Mouse (Mus musculus) CH12.LX (cell line): Measurements from ENCODE around the gene Cox6b2. TPM values are rescaled to one million over a fixed set of nuclear protein-coding genes. Genes with fewer than 3 reads are reported as not detected.

ENCODE experiments used
- DNase-seq: peaks from one replicate; pipeline ENCODE4 v3.0.0-alpha.2; 2013; ENCODE audit errors: extremely low read depth
- H3K27ac ChIP-seq: 2 replicates; pipeline ENCODE4 v1.5.1; 2012; ENCODE audit warnings: low read depth, mild to moderate bottlenecking, control low read depth, moderate library complexity; ENCODE audit not compliant: insufficient read depth
- H3K27me3 ChIP-seq: replicated peaks from 2 replicates; pipeline ENCODE3; 2012; ENCODE audit warnings: inconsistent platforms
- H3K36me3 ChIP-seq, 2 experiments: replicated peaks in 1 of 2; 2 replicates each; pipeline versions ENCODE3 to v1.6.1; 2012; ENCODE audit warnings: inconsistent platforms in 1 of 2, low read length in 1 of 2, mild to moderate bottlenecking in 1 of 2, mixed read lengths in 1 of 2, moderate library complexity in 1 of 2; ENCODE audit not compliant: control insufficient read depth in 1 of 2, insufficient read depth in 1 of 2
- H3K4me1 ChIP-seq, 2 experiments: 2 replicates each; pipeline ENCODE4 v1.6.1; 2012; ENCODE audit warnings: inconsistent platforms in 1 of 2, moderate library complexity in 1 of 2; ENCODE audit not compliant: insufficient read depth in 2 of 2, control insufficient read depth in 1 of 2
- H3K4me2 ChIP-seq: 2 replicates; pipeline ENCODE4 v1.6.1; 2012; ENCODE audit warnings: low read depth, mild to moderate bottlenecking, control low read depth; ENCODE audit not compliant: poor library complexity, insufficient read depth, severe bottlenecking
- H3K4me3 ChIP-seq, 3 experiments: fragments of 150-350 bp in 1 of 3; sonication (generic) in 1 of 3; replicated peaks in 1 of 3; 2 replicates each; pipeline versions ENCODE3 to v1.5.1; 2011 to 2012; ENCODE audit warnings: low read depth in 2 of 3, low read length in 2 of 3, mild to moderate bottlenecking in 2 of 3, moderate library complexity in 2 of 3, control low read depth in 1 of 3, improper control_type of control experiment in 1 of 3, inconsistent platforms in 1 of 3, mixed read lengths in 1 of 3; ENCODE audit not compliant: poor library complexity in 1 of 3
- H3K79me2 ChIP-seq: replicated peaks from 2 replicates; pipeline ENCODE4 v1.6.1; 2012; ENCODE audit warnings: mild to moderate bottlenecking, moderate library complexity; ENCODE audit not compliant: control insufficient read depth, poor library complexity, insufficient read depth, severe bottlenecking; ENCODE audit errors: extremely low read depth
- H3K9ac ChIP-seq: 2 replicates; pipeline ENCODE4 v1.6.1; 2012; ENCODE audit warnings: low read depth, mild to moderate bottlenecking, control low read depth, moderate library complexity; ENCODE audit not compliant: insufficient read depth
- H3K9me3 ChIP-seq: replicated peaks from 2 replicates; pipeline ENCODE3; 2012; ENCODE audit warnings: low read length, inconsistent platforms, mixed read lengths
- BHLHE40 ChIP-seq: IDR thresholded peaks from 2 replicates; pipeline ENCODE4 v1.6.1; 2011; ENCODE audit warnings: mild to moderate bottlenecking, low read depth, low read length, improper control_type of control experiment
- CHD2 ChIP-seq: IDR thresholded peaks from 2 replicates; pipeline ENCODE4 v1.6.1; 2011; ENCODE audit warnings: low read length, improper control_type of control experiment
- CTCF ChIP-seq, 2 experiments: IDR thresholded peaks in 1 of 2; conservative IDR thresholded peaks in 1 of 2; 2 replicates each; pipeline ENCODE4 v1.5.1; 2011 to 2012; ENCODE audit warnings: low read depth in 2 of 2, low read length in 2 of 2, improper control_type of control experiment in 1 of 2, inconsistent platforms in 1 of 2, mild to moderate bottlenecking in 1 of 2, moderate library complexity in 1 of 2
- ELF1 ChIP-seq: IDR thresholded peaks from 2 replicates; pipeline ENCODE4 v1.6.1; 2014; ENCODE audit warnings: low read depth, mild to moderate bottlenecking, inconsistent platforms, low read length, improper control_type of control experiment
- EP300 ChIP-seq: IDR thresholded peaks from 2 replicates; pipeline ENCODE4 v1.6.1; 2011; ENCODE audit warnings: low read length, improper control_type of control experiment
- GABPA ChIP-seq: IDR thresholded peaks from 2 replicates; pipeline ENCODE4 v1.6.1; 2012; ENCODE audit warnings: low read depth, low read length, improper control_type of control experiment, inconsistent platforms; ENCODE audit not compliant: insufficient replicate concordance
- HCFC1 ChIP-seq: IDR thresholded peaks from 2 replicates; pipeline ENCODE4 v1.6.1; 2012; ENCODE audit warnings: low read depth, mild to moderate bottlenecking, inconsistent platforms, low read length, improper control_type of control experiment
- IRF4 ChIP-seq: IDR thresholded peaks from 2 replicates; pipeline ENCODE4 v1.6.1; 2014; ENCODE audit warnings: low read depth, mild to moderate bottlenecking, inconsistent platforms, low read length, improper control_type of control experiment
- JUN ChIP-seq: IDR thresholded peaks from 2 replicates; pipeline ENCODE4 v1.6.1; 2011; ENCODE audit warnings: low read depth, mild to moderate bottlenecking, low read length, improper control_type of control experiment, moderate library complexity; ENCODE audit not compliant: insufficient read depth
- JUND ChIP-seq: conservative IDR thresholded peaks from 2 replicates; pipeline ENCODE4 v1.6.1; 2011; ENCODE audit warnings: low read depth, low read length, improper control_type of control experiment
- MAX ChIP-seq: IDR thresholded peaks from 2 replicates; pipeline ENCODE4 v1.6.1; 2011; ENCODE audit warnings: low read length, improper control_type of control experiment
- MEF2A ChIP-seq: IDR thresholded peaks from 2 replicates; pipeline ENCODE4 v1.6.1; 2014; ENCODE audit warnings: low read depth, mild to moderate bottlenecking, inconsistent platforms, low read length, improper control_type of control experiment, borderline replicate concordance
- MXI1 ChIP-seq: IDR thresholded peaks from 2 replicates; pipeline ENCODE4 v1.6.1; 2011; ENCODE audit warnings: mild to moderate bottlenecking, low read depth, low read length, improper control_type of control experiment
- MYC ChIP-seq: IDR thresholded peaks from 2 replicates; pipeline ENCODE4 v1.6.1; 2011; ENCODE audit warnings: low read depth, mild to moderate bottlenecking, improper control_type of control experiment, low read length
- NELFE ChIP-seq: IDR thresholded peaks from 2 replicates; pipeline ENCODE4 v1.6.1; 2011; ENCODE audit warnings: low read depth, low read length, improper control_type of control experiment
- NRF1 ChIP-seq: IDR thresholded peaks from 2 replicates; pipeline ENCODE4 v1.6.1; 2014; ENCODE audit warnings: low read depth, mild to moderate bottlenecking, inconsistent platforms, low read length, improper control_type of control experiment, moderate library complexity
- PAX5 ChIP-seq: IDR thresholded peaks from 2 replicates; pipeline ENCODE4 v1.6.1; 2012; ENCODE audit warnings: low read length, inconsistent platforms, mixed read lengths
- POLR2AphosphoS2 ChIP-seq: IDR thresholded peaks from 2 replicates; pipeline ENCODE4 v1.6.1; 2011; ENCODE audit warnings: low read depth, low read length, improper control_type of control experiment
- RAD21 ChIP-seq: IDR thresholded peaks from 2 replicates; pipeline ENCODE4 v1.6.1; 2011; ENCODE audit warnings: low read depth, mild to moderate bottlenecking, low read length, improper control_type of control experiment, moderate library complexity
- SIN3A ChIP-seq: IDR thresholded peaks from 2 replicates; pipeline ENCODE4 v1.6.1; 2012; ENCODE audit warnings: low read length, improper control_type of control experiment, inconsistent platforms
- SMC3 ChIP-seq: IDR thresholded peaks from 2 replicates; pipeline ENCODE4 v1.6.1; 2011; ENCODE audit warnings: low read depth, low read length, improper control_type of control experiment
- TBP ChIP-seq: conservative IDR thresholded peaks from 2 replicates; pipeline ENCODE4 v1.6.1; 2011; ENCODE audit warnings: low read depth, low read length, improper control_type of control experiment
- UBTF ChIP-seq: IDR thresholded peaks from 2 replicates; pipeline ENCODE4 v1.6.1; 2012; ENCODE audit warnings: low read depth, mild to moderate bottlenecking, inconsistent platforms, low read length, improper control_type of control experiment, moderate library complexity
- ZC3H11A ChIP-seq: IDR thresholded peaks from 2 replicates; pipeline ENCODE4 v1.6.1; 2012; ENCODE audit warnings: low read depth, mild to moderate bottlenecking, inconsistent platforms, low read length, improper control_type of control experiment
- ZKSCAN1 ChIP-seq: IDR thresholded peaks from 2 replicates; pipeline ENCODE4 v1.6.1; 2012; ENCODE audit warnings: low read depth, inconsistent platforms, low read length, improper control_type of control experiment, borderline replicate concordance
- ZMIZ1 ChIP-seq: IDR thresholded peaks from 2 replicates; pipeline ENCODE4 v1.6.1; 2012; ENCODE audit warnings: low read depth, mild to moderate bottlenecking, inconsistent platforms, low read length, improper control_type of control experiment
- ZNF384 ChIP-seq: IDR thresholded peaks from 2 replicates; pipeline ENCODE4 v1.6.1; 2012; ENCODE audit warnings: low read depth, low read length, improper control_type of control experiment, inconsistent platforms
- dilution Hi-C: fragments of 300-500 bp; cut with MboI; formaldehyde crosslinking; loops from 2 replicates; pipeline ENCODE4 v1.14.3; 2020; ENCODE audit warnings: low sequenced_read_pairs; ENCODE audit not compliant: extremely low pct_unique_long_range_greater_than_20kb, extremely low pct_ligation_motif_present
- in situ Hi-C: fragments of 300-500 bp; cut with MboI; formaldehyde crosslinking; loops from 3 replicates; pipeline ENCODE4 v1.14.3; 2019; ENCODE audit warnings: low sequenced_read_pairs, low pct_ligation_motif_present, low pct_unique_long_range_greater_than_20kb, mixed read lengths
- polyA plus RNA-seq: library from polyadenylated mRNA; unstranded; fragments of >175 nt; gene quantifications from 2 replicates; pipeline ENCODE4 v1.2.1, GENCODE M21; 2012; ENCODE audit warnings: low read depth; ENCODE audit not compliant: insufficient read length
- total RNA-seq, 2 experiments: library from RNA; depleted of rRNA; stranded (reverse); fragments of 300-350 nt in 1 of 2; fragments of >200 nt in 1 of 2; gene quantifications; 2 replicates each; pipeline ENCODE4 v1.2.3; 2012 to 2014

Gene Cox6b2
- total and polyA plus RNA-seq, 3 experiments = not detected

DNA sequence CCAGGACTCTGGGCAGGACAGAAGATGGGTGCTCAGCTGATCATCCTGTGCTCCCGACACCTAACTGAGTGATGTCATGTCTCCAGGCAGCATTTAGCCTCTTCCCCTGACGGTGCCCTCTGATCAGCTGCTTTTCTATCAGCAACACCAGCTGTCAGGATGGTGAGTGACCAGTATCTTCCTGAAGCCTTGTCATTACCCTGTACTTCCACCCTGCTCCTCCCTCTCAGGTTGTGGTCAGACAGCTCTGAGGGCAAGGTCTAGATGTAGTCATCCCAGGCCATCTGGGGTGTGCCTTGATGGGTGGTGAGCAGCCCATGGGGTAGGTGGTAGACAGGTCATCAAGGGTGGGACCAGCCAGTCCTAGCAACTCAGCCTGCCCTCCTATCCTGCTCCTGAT is 3.7 kb downstream of the Cox6b2 start:
- Histone ChIP-seq H3K36me3 (peaks cover 20 to 66% of the 10 kb centered on the region in 2 experiments), H3K4me1 (0 out of 4 replicates have a peak, but pooled peaks cover 0 to 4% of the 10 kb centered on the region in 2 experiments), H3K79me2 (no peaks in the 10 kb centered on the region), H3K9ac (no peak overlapping the region), H3K9me3 (no peaks in the 10 kb centered on the region), H3K4me3 (no peak overlapping the region), H3K27ac (no peak overlapping the region), H3K4me2 (no peak overlapping the region), H3K27me3 (no peaks in the 10 kb centered on the region)
- no peak for DNase-seq
- dilution Hi-C loops (no loop called here), in situ Hi-C loops (loop anchor here (5.0 kb wide), 1 partner anchor 33 kb away; the partner anchor contains the start of genes Il11 and Tmem190)
- TF ChIP-seq PAX5 = no peak
- TF ChIP-seq MXI1 = no peak
- no peak for TF ChIP-seq EP300
- no peak for TF ChIP-seq ZC3H11A
- TF ChIP-seq ZKSCAN1 = no peak
- TF ChIP-seq RAD21 = no peak
- TF ChIP-seq SIN3A = no peak
- TF ChIP-seq MAX = no peak
- no peak for TF ChIP-seq POLR2AphosphoS2
- TF ChIP-seq MEF2A = no peak
- no peak for TF ChIP-seq NRF1
- TF ChIP-seq IRF4 = no peak
- no peak for TF ChIP-seq ZMIZ1
- no peak for TF ChIP-seq HCFC1
- no peak for TF ChIP-seq TBP
- no peak for TF ChIP-seq JUN

GRCm38 (mm10) chr7:4748321-4748720 is 4.6 kb downstream of the Cox6b2 start:
- no peak overlapping the region for H3K27ac ChIP-seq
- no peak for TF ChIP-seq SIN3A
- no peak for TF ChIP-seq HCFC1
- TF ChIP-seq PAX5 = no peak
- TF ChIP-seq BHLHE40 = no peak
- no peak for TF ChIP-seq ELF1
- TF ChIP-seq CHD2 = no peak
- TF ChIP-seq GABPA = no peak
- no peak for TF ChIP-seq MEF2A
- TF ChIP-seq JUND = no peak
- TF ChIP-seq CTCF (conservative IDR thresholded peaks at IDR 0.05 in 1 of 2, IDR thresholded peaks at IDR 0.05 in 1 of 2; ENCODE audit: low read depth in 2 of 2, low read length in 2 of 2) = no peak
- no peak for TF ChIP-seq NRF1
- no peak for TF ChIP-seq IRF4
- no peak for TF ChIP-seq NELFE
- TF ChIP-seq UBTF = no peak
- TF ChIP-seq RAD21 = no peak
- no peak for TF ChIP-seq ZNF384
- TF ChIP-seq ZMIZ1 = no peak
- TF ChIP-seq MAX = no peak
- no peak for TF ChIP-seq SMC3
- TF ChIP-seq MYC = no peak
- no peak for DNase-seq
- H3K4me2 ChIP-seq = no peak overlapping the region
- no peaks in the 10 kb centered on the region for H3K79me2 ChIP-seq
- peaks cover 22 to 74% of the 10 kb centered on the region in 2 experiments for H3K36me3 ChIP-seq
- H3K27me3 ChIP-seq = no peaks in the 10 kb centered on the region
- H3K4me3 ChIP-seq = no peak overlapping the region
- H3K9me3 ChIP-seq = no peaks in the 10 kb centered on the region
- H3K9ac ChIP-seq = no peak overlapping the region
- in situ Hi-C loops = loop anchor here (5.0 kb wide), 1 partner anchor 34 kb away; the partner anchor contains the start of genes Il11 and Tmem190
- dilution Hi-C loops = no loop called here
- 0 out of 4 replicates have a peak, but pooled peaks cover 0 to 4% of the 10 kb centered on the region in 2 experiments for H3K4me1 ChIP-seq
